Mouse (Mus musculus) forebrain, embryonic 12.5 days (tissue): ENCODE data around the gene Gm5767. TPM values are rescaled to one million over a fixed set of nuclear protein-coding genes. Genes with fewer than 3 reads are reported as not detected.

Source experiments
- ATAC-seq: fragments of 200-750 bp; cut with Nextera tagmentation; 2 replicates; pipeline ENCODE4 v1.8.0; 2017; ENCODE audit warnings: moderate TSS enrichment; ENCODE audit not compliant: low FRiP score
- H3K27ac ChIP-seq: fragments of 300-500 bp; sonication (generic); 2 replicates; pipeline ENCODE4 v1.5.1; 2016; ENCODE audit warnings: mild to moderate bottlenecking
- H3K27me3 ChIP-seq: fragments of 300-500 bp; sonication (generic); 2 replicates; pipeline ENCODE4 v1.6.1; 2016; ENCODE audit warnings: mild to moderate bottlenecking
- H3K36me3 ChIP-seq: fragments of 300-500 bp; sonication (generic); replicated peaks from 2 replicates; pipeline ENCODE4 v1.6.1; 2016; ENCODE audit warnings: mild to moderate bottlenecking
- H3K4me1 ChIP-seq: fragments of 300-500 bp; sonication (generic); 2 replicates; pipeline ENCODE4 v1.6.1; 2016
- H3K4me2 ChIP-seq: fragments of 300-500 bp; sonication (generic); 2 replicates; pipeline ENCODE4 v1.6.1; 2016; ENCODE audit warnings: mild to moderate bottlenecking, moderate library complexity
- H3K4me3 ChIP-seq: fragments of 300-500 bp; sonication (generic); replicated peaks from 2 replicates; pipeline ENCODE4 v1.5.1; 2016; ENCODE audit warnings: mild to moderate bottlenecking
- H3K9ac ChIP-seq: fragments of 300-500 bp; sonication (generic); 2 replicates; pipeline ENCODE4 v1.6.1; 2016; ENCODE audit warnings: mild to moderate bottlenecking
- H3K9me3 ChIP-seq: fragments of 300-500 bp; sonication (generic); 2 replicates; pipeline ENCODE4 v1.6.1; 2016
- WGBS: fragments of 180-500 bp; shearing (Covaris S2); methylation state at CpG from one replicate; pipeline ENCODE4 v1.1.7; 2016; 5-methylcytosine and 5-hydroxymethylcytosine counted together
- polyA plus RNA-seq: library from polyadenylated mRNA; unstranded; fragments of >200 nt; fragmentation: Nextera tagmentation; extraction: Ambion mirVana; gene quantifications from 2 replicates; pipeline ENCODE4 v1.2.1, GENCODE M21; 2016

Gene Gm5767
- not detected in 2 replicates for polyA plus RNA-seq

DNA sequence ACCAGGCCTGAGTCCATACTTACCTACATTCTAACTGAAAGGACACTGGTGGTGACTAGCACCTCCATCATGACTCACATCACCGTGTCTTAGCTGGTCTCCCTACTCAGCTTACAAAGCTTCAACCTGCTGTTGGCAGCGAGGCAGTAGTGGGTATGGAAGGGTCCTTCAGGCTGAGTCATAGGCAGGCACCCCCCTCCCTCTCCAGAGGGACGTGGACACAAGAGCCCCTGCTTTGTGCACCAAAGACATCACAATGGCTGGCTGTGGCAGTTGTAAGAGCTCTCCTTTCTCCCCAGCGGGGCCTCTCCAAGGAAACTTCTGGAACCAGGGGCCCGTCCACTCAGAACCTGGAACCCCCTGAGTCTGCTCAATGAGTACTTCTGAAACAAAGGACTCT, at the start of gene Gm5767:
TSS of gene Gm5767 (plus strand) at position 301 of the 400 bp plus-strand sequence.
- WGBS = 80% methylated on average over 5 of the region's 5 CpGs
- no peaks in the 10 kb centered on the region for H3K4me1 ChIP-seq
- no peaks in the 10 kb centered on the region for H3K27me3 ChIP-seq

GRCm38 (mm10) chr16:8631428-8631827, 49.1 kb upstream of the Gm5767 start:
- Histone ChIP-seq H3K4me3 (no peak overlapping the region), H3K9ac (no peak overlapping the region), H3K27me3 (no peaks in the 10 kb centered on the region), H3K4me1 (peaks cover 9% of the 10 kb centered on the region), H3K9me3 (no peaks in the 10 kb centered on the region), H3K27ac (no peak overlapping the region), H3K4me2 (no peak overlapping the region), H3K36me3 (peaks cover 28% of the 10 kb centered on the region)
- 84% methylated on average over 5 of the region's 5 CpGs for WGBS
- no peak for ATAC-seq

More for the DNA sequence above, at the start of gene Gm5767:
- Histone ChIP-seq H3K27ac (no peak within 1 kb of the TSS), H3K9me3 (no peaks in the 10 kb centered on the region), H3K4me3 (no peak within 1 kb of the TSS), H3K9ac (no peak within 1 kb of the TSS), H3K4me2 (no peak within 1 kb of the TSS), H3K36me3 (peaks cover 8% of the 10 kb centered on the region; the same call in 1 of the 2 replicates)
- ATAC-seq = no peak

DNA sequence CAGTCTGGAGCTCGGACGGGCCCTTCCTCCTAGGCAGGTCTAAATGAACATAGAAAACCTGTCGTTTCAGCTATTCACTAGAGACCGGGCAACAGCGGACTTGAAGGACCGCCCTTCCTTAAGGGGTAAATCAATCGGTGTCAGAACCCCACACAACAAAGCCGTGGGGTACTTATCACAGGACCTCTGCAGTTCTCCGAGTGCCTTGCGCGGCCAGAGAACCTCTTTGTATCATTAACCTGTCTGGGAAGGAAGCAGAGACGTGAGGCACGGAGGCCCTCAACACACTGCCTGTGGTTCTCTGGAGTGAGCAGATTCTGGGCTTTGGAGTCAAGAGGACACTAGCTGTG, 43.7 kb upstream of the Gm5767 start:
- peak; percentile 50 for ATAC-seq
- peaks cover 23% of the 10 kb centered on the region for H3K36me3 ChIP-seq
- H3K27ac ChIP-seq = peak overlapping the region; percentile 88
- no peaks in the 10 kb centered on the region for H3K9me3 ChIP-seq
- peak overlapping the region; percentile 89 for H3K4me2 ChIP-seq
- under 1% methylated on average over 13 of the region's 13 CpGs for WGBS
- H3K9ac ChIP-seq = peak overlapping the region; percentile 86
- peaks cover 21% of the 10 kb centered on the region for H3K4me1 ChIP-seq
- peak overlapping the region; percentile 79 for H3K4me3 ChIP-seq
- no peaks in the 10 kb centered on the region for H3K27me3 ChIP-seq

DNA sequence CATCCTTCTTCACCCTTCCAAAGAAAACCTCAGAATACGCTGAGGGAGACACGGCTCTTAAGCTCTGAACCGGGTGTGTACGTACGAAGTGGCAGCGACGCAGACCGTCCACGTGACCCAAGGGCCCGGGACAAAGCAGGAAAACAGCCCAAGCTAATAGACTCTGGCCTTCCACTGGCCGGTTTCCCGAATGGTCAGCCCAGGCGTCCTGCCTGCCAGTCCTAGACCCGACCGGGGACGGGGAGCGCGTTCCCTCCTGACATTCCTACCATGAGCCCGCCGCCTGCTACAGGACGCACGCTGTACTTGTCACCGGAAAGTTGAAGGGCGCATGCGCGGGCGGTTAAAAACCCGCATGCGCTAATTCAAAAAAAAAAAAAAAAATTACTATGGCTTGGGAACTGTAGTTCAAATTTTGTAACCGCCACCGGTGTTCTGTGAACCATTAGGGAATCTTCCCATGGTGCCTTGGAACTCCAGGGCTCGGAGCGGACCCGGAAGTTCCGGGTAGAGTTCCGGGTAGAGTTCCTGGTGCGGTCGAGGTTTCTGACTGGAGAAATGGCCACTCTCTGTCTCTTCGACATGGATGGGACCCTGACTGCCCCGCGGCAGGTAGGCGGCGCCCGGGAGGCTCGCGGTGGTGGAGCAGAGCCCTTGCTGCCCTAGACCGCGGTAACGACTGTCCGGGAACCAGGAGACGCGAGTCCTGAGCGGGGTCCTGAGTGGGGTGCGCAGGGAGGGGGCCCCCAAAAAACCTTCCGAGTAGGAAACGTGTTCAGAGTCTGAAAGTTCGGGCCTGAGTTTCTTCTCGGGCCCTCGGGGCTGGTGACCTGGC, 43.1 kb upstream of the Gm5767 start, which contains the start of the genes Pmm2 and Tmem186:
TSS of gene Pmm2 (plus strand) at position 458 of the 835 bp plus-strand sequence.
TSS of gene Tmem186 (minus strand) at position 496 of the 835 bp plus-strand sequence.
- Histone ChIP-seq H3K4me1 (peaks cover 21% of the 10 kb centered on the region), H3K9ac (peak within 1 kb of the TSS; percentile 86), H3K9me3 (no peaks in the 10 kb centered on the region), H3K4me2 (peak within 1 kb of the TSS; percentile 89), H3K4me3 (peak within 1 kb of the TSS; percentile 79), H3K36me3 (peaks cover 21% of the 10 kb centered on the region), H3K27me3 (no peaks in the 10 kb centered on the region), H3K27ac (peak within 1 kb of the TSS; percentile 88)
- ATAC-seq = peak; percentile 92
- WGBS = under 1% methylated on average over 59 of the region's 59 CpGs

DNA sequence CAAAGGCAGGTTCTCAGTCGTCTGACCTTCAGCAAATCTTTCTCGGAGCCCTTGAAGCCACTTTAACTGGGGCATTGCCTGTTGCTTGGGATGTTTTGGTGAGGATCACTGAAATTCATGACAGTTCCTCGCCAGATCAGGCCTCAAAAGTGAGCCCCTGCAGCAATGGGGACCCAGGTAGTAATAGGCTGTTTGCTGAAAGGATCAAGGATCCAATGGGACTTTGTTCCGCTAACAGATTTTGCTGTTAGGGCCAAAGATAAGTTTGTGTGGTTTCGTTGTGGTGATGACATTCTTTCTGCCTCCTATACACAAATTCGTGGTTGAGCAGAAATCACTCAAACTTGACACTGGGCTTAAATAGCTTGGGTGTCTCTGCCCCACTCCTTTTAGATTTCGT, 42.4 kb upstream of the Gm5767 start:
- Histone ChIP-seq H3K9ac (peak overlapping the region; percentile 86), H3K4me1 (peaks cover 21% of the 10 kb centered on the region), H3K4me2 (peak overlapping the region; percentile 89), H3K9me3 (no peaks in the 10 kb centered on the region), H3K36me3 (peaks cover 21% of the 10 kb centered on the region), H3K4me3 (peak overlapping the region; percentile 79), H3K27me3 (no peaks in the 10 kb centered on the region), H3K27ac (peak overlapping the region; percentile 88)
- WGBS = 50% methylated on average over 7 of the region's 7 CpGs
- no peak for ATAC-seq

DNA sequence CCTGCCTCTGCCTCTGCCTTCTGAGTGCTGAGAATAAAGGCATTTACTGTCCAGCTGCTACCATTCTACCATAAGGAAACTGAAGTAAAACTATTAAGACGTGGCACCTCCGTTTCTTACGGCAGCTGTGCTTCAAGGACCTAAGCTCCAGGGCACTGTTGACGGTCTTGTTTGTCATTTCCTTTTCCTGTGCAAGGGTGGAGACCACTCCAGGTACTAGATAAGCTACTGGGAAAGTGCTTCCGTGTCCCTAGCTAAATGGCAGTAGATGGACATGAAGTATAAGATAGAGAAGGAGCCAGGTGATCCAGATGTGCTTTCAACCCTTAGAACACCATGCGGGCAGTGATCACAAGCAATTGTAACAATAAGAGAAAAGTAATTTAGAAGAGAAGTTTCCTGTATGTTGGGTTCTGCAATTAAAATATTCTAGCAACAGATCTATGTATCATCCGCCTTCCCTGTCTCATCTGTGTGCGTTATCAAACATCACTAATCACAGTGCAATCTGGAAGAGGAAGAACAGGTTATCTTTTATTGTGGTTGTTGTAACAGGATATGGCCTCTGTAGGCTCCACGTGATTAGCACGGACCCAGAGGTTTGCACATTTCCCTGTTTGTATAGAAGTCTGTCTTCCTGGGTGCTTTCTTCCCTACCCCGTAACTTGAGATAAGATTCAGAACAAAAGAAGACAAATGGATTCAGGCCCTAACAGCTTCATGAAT, 40.9 kb upstream of the Gm5767 start:
- H3K36me3 ChIP-seq = peaks cover 36% of the 10 kb centered on the region
- H3K4me1 ChIP-seq = peaks cover 21% of the 10 kb centered on the region
- 94% methylated on average over 11 of the region's 11 CpGs for WGBS
- H3K9me3 ChIP-seq = no peaks in the 10 kb centered on the region
- no peak overlapping the region for H3K9ac ChIP-seq
- no peak overlapping the region for H3K27ac ChIP-seq
- no peak overlapping the region for H3K4me3 ChIP-seq
- no peak for ATAC-seq
- H3K27me3 ChIP-seq = no peaks in the 10 kb centered on the region
- H3K4me2 ChIP-seq = no peak overlapping the region

GRCm38 (mm10) chr16:8643855-8644254, 36.7 kb upstream of the Gm5767 start:
- Histone ChIP-seq H3K9ac (no peak overlapping the region), H3K4me2 (no peak overlapping the region), H3K4me3 (no peak overlapping the region), H3K4me1 (0 out of 2 replicates have a peak, but pooled peaks cover under 1% of the 10 kb centered on the region), H3K27me3 (no peaks in the 10 kb centered on the region), H3K9me3 (no peaks in the 10 kb centered on the region), H3K27ac (no peak overlapping the region), H3K36me3 (peaks cover 65% of the 10 kb centered on the region)
- ATAC-seq = no peak
- 74% methylated on average over 2 of the region's 2 CpGs for WGBS

DNA sequence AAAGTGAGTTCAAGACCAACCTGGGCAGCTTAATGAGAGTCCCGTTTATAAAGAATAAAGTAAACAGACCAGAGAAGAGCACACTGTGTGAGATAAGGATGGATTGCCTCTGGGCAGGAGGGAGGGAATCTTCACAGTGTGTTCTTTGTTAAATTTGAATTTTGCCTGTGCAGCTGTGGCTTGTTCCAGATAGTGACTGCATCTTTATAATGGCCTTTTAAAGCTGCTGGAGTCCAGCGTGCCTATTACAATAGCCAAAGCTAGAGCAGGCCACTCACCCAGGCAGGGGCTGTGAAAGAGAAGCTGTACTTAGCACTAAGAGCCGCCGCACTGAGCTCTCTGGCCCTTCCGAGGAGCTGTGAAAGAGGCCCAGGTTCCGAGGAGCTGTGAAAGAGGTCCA, 35.0 kb upstream of the Gm5767 start:
- no peaks in the 10 kb centered on the region for H3K9me3 ChIP-seq
- 86% methylated on average over 6 of the region's 6 CpGs for WGBS
- H3K9ac ChIP-seq = no peak overlapping the region
- ATAC-seq = no peak
- no peaks in the 10 kb centered on the region for H3K27me3 ChIP-seq
- no peak overlapping the region for H3K4me2 ChIP-seq
- H3K4me3 ChIP-seq = no peak overlapping the region
- no peaks in the 10 kb centered on the region for H3K4me1 ChIP-seq
- no peak overlapping the region for H3K27ac ChIP-seq
- H3K36me3 ChIP-seq = peaks cover 74% of the 10 kb centered on the region

DNA sequence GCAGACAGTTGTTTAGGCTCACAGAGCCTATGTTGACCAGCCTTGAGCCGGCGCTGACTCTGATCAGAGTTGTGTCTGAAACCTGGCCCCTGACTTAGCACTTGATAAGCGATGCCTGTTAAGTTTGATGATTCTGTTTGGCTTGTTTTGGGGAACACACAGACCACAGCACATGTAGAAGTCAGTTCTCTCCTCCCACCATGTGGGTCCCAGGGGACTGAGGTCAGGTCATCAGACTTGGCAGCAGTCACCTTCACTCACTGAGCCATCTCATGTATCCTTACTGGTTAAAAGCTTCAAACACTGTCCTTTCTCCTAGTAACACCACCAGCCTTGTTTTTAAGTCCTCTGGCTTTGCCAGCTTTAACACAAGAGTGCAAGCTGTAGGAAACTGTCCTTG, 30.6 kb upstream of the Gm5767 start:
- WGBS = 94% methylated on average over 3 of the region's 3 CpGs
- no peaks in the 10 kb centered on the region for H3K27me3 ChIP-seq
- no peaks in the 10 kb centered on the region for H3K9me3 ChIP-seq
- H3K4me3 ChIP-seq = no peak overlapping the region
- peaks cover 85% of the 10 kb centered on the region for H3K36me3 ChIP-seq
- no peak overlapping the region for H3K27ac ChIP-seq
- no peak overlapping the region for H3K4me2 ChIP-seq
- no peaks in the 10 kb centered on the region for H3K4me1 ChIP-seq
- ATAC-seq = no peak
- H3K9ac ChIP-seq = no peak overlapping the region

DNA sequence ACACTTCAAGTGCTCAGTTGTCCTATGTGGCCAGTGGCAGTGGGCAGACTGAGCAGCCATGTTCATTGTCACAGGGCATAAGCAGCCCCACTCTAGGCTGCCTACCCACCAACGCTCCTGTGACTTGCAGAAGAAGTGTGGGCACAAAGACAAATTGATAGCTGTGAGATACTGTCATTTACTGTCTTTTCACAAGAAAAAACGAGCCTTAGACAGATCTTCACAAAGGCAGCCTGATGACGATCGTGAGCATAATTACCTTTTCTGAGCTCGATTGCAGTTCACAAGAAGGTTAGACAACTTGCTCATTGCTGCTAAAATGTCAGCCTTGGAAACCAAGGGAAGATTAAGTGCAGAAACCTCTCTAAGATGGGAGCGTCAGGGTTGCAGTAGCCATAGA, 25.5 kb upstream of the Gm5767 start:
- peaks cover 77% of the 10 kb centered on the region for H3K36me3 ChIP-seq
- no peaks in the 10 kb centered on the region for H3K9me3 ChIP-seq
- H3K9ac ChIP-seq = no peak overlapping the region
- 83% methylated on average over 6 of the region's 6 CpGs for WGBS
- H3K27me3 ChIP-seq = no peaks in the 10 kb centered on the region
- no peak overlapping the region for H3K4me2 ChIP-seq
- no peaks in the 10 kb centered on the region for H3K4me1 ChIP-seq
- H3K4me3 ChIP-seq = no peak overlapping the region
- H3K27ac ChIP-seq = no peak overlapping the region
- no peak for ATAC-seq

DNA sequence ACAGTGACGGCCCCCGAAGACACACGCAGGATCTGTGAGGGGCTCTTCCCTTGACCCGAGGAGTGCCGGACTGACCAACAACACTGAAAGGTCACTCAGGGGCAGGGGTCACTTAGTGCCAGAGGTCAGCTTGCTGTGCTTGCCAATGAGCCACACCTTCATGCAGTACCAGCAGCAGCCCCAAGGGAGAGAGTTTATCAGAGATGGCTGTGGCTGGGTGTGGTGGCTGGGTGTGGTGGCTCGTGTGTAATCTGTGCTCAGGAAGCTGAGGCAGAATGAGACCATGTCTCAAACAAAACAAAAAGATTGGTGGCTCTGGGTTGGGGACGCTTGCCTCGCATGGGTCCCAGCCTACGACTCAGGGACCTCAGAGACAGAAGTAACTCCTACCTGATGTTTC, 25.0 kb upstream of the Gm5767 start:
- ATAC-seq = no peak
- H3K4me2 ChIP-seq = no peak overlapping the region
- no peaks in the 10 kb centered on the region for H3K9me3 ChIP-seq
- H3K36me3 ChIP-seq = peaks cover 81% of the 10 kb centered on the region
- H3K27ac ChIP-seq = no peak overlapping the region
- 89% methylated on average over 9 of the region's 9 CpGs for WGBS
- H3K9ac ChIP-seq = no peak overlapping the region
- no peaks in the 10 kb centered on the region for H3K27me3 ChIP-seq
- H3K4me3 ChIP-seq = no peak overlapping the region
- H3K4me1 ChIP-seq = no peaks in the 10 kb centered on the region

DNA sequence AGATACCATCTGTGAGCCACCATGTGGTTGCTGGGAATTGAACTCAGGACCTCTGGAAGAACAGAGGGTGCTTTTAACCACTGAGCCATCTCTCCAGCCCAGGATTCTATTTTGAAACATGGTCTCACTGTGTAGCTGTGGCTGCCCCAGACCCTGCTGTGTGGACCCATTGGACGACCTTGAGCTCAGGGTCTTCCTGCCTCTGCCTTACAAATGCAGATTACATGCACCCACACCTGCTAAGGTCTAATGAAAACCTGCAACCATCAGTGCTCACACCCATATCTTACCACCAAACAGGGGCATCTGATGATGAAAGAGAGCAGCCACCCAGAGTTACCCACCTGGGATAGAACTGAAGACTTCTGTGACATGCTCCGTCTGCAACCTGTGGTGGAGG, 24.3 kb upstream of the Gm5767 start:
- Histone ChIP-seq H3K36me3 (peaks cover 79% of the 10 kb centered on the region), H3K4me1 (no peaks in the 10 kb centered on the region), H3K4me2 (no peak overlapping the region), H3K9ac (no peak overlapping the region), H3K27ac (no peak overlapping the region), H3K27me3 (no peaks in the 10 kb centered on the region), H3K4me3 (no peak overlapping the region), H3K9me3 (no peaks in the 10 kb centered on the region)
- ATAC-seq = no peak
- WGBS = 93% methylated on average over 2 of the region's 2 CpGs
